Mouse (Mus musculus): ENCODE measurements around the gene D7Ertd443e. TPM values are rescaled to one million over a fixed set of nuclear protein-coding genes. Genes with fewer than 3 reads are reported as not detected.

D7Ertd443e gene
- total and polyA plus RNA-seq, 3 experiments = not detected

DNA sequence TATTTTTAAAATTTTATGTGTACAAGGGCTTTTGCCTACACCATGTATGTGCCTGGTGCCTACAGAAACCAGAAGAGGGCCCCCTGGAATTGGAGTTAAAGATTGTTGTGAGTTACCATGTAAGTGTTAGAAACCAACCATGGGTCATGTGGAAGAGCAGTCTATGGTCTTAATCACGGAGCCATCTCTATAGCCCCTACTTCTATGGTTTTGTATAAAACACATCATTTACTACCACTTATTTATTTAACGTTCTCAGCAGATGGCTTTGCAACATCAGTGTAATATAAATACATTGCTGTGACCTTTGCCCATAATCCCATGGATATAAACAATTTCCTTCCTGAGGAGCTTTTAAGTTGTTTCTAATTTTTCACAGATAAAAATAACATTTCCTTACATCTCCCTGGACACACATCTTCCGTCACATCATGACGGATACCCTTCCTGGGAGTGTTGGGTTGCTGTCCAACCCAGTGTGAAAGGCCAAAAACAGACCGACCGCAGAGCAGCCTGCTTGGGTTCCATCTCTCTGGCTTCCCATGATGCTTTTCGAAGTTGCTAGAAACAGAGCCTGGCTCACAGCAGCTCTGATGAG lies 135.1 kb downstream of the D7Ertd443e start:
- H3K4me1 ChIP-seq (ENCODE audit: control insufficient read depth in 1 of 2, insufficient read depth in 2 of 2) = no peaks in the 10 kb centered on the region
- no peak overlapping the region for H3K4me3 ChIP-seq (replicated peaks in 1 of 3; ENCODE audit: low read depth in 2 of 3, low read length in 2 of 3, poor library complexity in 1 of 3)
- H3K27me3 ChIP-seq (replicated peaks) = no peaks in the 10 kb centered on the region
- H3K27ac ChIP-seq (ENCODE audit: insufficient read depth, low read depth) = no peak overlapping the region
- TF ChIP-seq GABPA (IDR thresholded peaks at IDR 0.05; ENCODE audit: insufficient replicate concordance, low read depth, low read length) (no peak), SIN3A (IDR thresholded peaks at IDR 0.05; ENCODE audit: low read length) (no peak), SMC3 (IDR thresholded peaks at IDR 0.05; ENCODE audit: low read depth, low read length) (no peak), TBP (conservative IDR thresholded peaks at IDR 0.05; ENCODE audit: low read depth, low read length) (no peak), NELFE (IDR thresholded peaks at IDR 0.05; ENCODE audit: low read depth, low read length) (no peak), USF2 (conservative IDR thresholded peaks at IDR 0.05; ENCODE audit: low read depth, low read length) (no peak), RAD21 (IDR thresholded peaks at IDR 0.05; ENCODE audit: low read depth, low read length) (no peak), POLR2AphosphoS2 (IDR thresholded peaks at IDR 0.05; ENCODE audit: low read depth, low read length) (no peak), EP300 (IDR thresholded peaks at IDR 0.05; ENCODE audit: low read length) (no peak), MXI1 (IDR thresholded peaks at IDR 0.05; ENCODE audit: low read depth, low read length) (no peak), RCOR1 (conservative IDR thresholded peaks at IDR 0.05; ENCODE audit: low read depth, low read length) (no peak), CTCF (conservative IDR thresholded peaks at IDR 0.05 in 1 of 2, IDR thresholded peaks at IDR 0.05 in 1 of 2; ENCODE audit: low read depth in 2 of 2, low read length in 2 of 2) (no peak), UBTF (IDR thresholded peaks at IDR 0.05; ENCODE audit: low read depth, low read length) (no peak), NRF1 (IDR thresholded peaks at IDR 0.05; ENCODE audit: low read depth, low read length) (no peak), ZC3H11A (IDR thresholded peaks at IDR 0.05; ENCODE audit: low read depth, low read length) (no peak), ZMIZ1 (IDR thresholded peaks at IDR 0.05; ENCODE audit: low read depth, low read length) (no peak)
- no peak overlapping the region for H3K4me2 ChIP-seq (ENCODE audit: insufficient read depth, low read depth, poor library complexity, severe bottlenecking)
- no peak overlapping the region for H3K9ac ChIP-seq (ENCODE audit: insufficient read depth, low read depth)
- H3K9me3 ChIP-seq (replicated peaks; ENCODE audit: low read length) = peaks cover 52% of the 10 kb centered on the region
- DNase-seq (ENCODE audit: extremely low read depth) = no peak
- in situ Hi-C loops (cut with MboI; ENCODE audit: low pct_ligation_motif_present, low pct_unique_long_range_greater_than_20kb, low sequenced_read_pairs) = no loop called here
- no peaks in the 10 kb centered on the region for H3K79me2 ChIP-seq (replicated peaks; ENCODE audit: control insufficient read depth, extremely low read depth, insufficient read depth, poor library complexity, severe bottlenecking)
- no peaks in the 10 kb centered on the region for H3K36me3 ChIP-seq (replicated peaks in 1 of 2; ENCODE audit: control insufficient read depth in 1 of 2, insufficient read depth in 1 of 2, low read length in 1 of 2)
- dilution Hi-C loops (cut with MboI; ENCODE audit: extremely low pct_ligation_motif_present, extremely low pct_unique_long_range_greater_than_20kb, low sequenced_read_pairs) = no loop called here

DNA sequence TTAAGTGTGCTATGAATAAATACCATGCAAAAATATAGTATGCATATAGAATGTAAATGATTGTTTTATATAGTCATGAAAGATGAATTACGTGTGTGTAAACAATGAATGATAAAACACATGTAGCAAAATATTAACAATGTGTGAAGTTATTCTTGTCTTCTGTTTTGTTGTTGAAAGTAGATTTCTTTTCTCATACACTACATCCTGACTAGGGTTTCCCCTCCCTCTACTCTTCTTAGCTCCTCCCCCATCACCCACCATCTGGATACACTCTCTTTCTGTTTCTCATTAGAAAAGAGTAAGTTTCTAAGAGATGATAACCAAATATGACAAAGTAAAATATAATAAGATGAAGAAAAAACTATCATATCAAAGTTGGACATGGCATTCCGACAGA lies 137.4 kb downstream of the D7Ertd443e start:
- H3K4me1 ChIP-seq (ENCODE audit: control insufficient read depth in 1 of 2, insufficient read depth in 2 of 2) = no peaks in the 10 kb centered on the region
- in situ Hi-C loops (cut with MboI; ENCODE audit: low pct_ligation_motif_present, low pct_unique_long_range_greater_than_20kb, low sequenced_read_pairs) (no loop called here), dilution Hi-C loops (cut with MboI; ENCODE audit: extremely low pct_ligation_motif_present, extremely low pct_unique_long_range_greater_than_20kb, low sequenced_read_pairs) (no loop called here)
- no peak overlapping the region for H3K9ac ChIP-seq (ENCODE audit: insufficient read depth, low read depth)
- no peaks in the 10 kb centered on the region for H3K27me3 ChIP-seq (replicated peaks)
- H3K9me3 ChIP-seq (replicated peaks; ENCODE audit: low read length) = peaks cover 50% of the 10 kb centered on the region
- H3K36me3 ChIP-seq (replicated peaks in 1 of 2; ENCODE audit: control insufficient read depth in 1 of 2, insufficient read depth in 1 of 2, low read length in 1 of 2) = no peaks in the 10 kb centered on the region
- no peak overlapping the region for H3K27ac ChIP-seq (ENCODE audit: insufficient read depth, low read depth)
- no peak overlapping the region for H3K4me2 ChIP-seq (ENCODE audit: insufficient read depth, low read depth, poor library complexity, severe bottlenecking)
- TF ChIP-seq MAX (IDR thresholded peaks at IDR 0.05; ENCODE audit: low read length) = no peak
- TF ChIP-seq MAFK (IDR thresholded peaks at IDR 0.05; ENCODE audit: insufficient replicate concordance, low read length) = no peak
- DNase-seq (ENCODE audit: extremely low read depth) = no peak
- no peaks in the 10 kb centered on the region for H3K79me2 ChIP-seq (replicated peaks; ENCODE audit: control insufficient read depth, extremely low read depth, insufficient read depth, poor library complexity, severe bottlenecking)
- H3K4me3 ChIP-seq (replicated peaks in 1 of 3; ENCODE audit: low read depth in 2 of 3, low read length in 2 of 3, poor library complexity in 1 of 3) = no peak overlapping the region

All from CH12.LX (cell line).